Mouse (Mus musculus): ENCODE measurements around the gene Ugt2a1. TPM values are rescaled to one million over a fixed set of nuclear protein-coding genes. Genes with fewer than 3 reads are reported as not detected.

Gene Ugt2a1
- total and polyA plus RNA-seq, 3 experiments, result not detected

GRCm38 (mm10) chr5:87457701-87458100, 33.0 kb downstream of the Ugt2a1 start:
- H3K79me2 ChIP-seq (replicated peaks; ENCODE audit: control insufficient read depth, extremely low read depth, insufficient read depth, poor library complexity, severe bottlenecking), result no peaks in the 10 kb centered on the region
- H3K9me3 ChIP-seq (replicated peaks; ENCODE audit: low read length), result no peaks in the 10 kb centered on the region
- no peak overlapping the region for H3K9ac ChIP-seq (ENCODE audit: insufficient read depth, low read depth)
- no peaks in the 10 kb centered on the region for H3K4me1 ChIP-seq (ENCODE audit: control insufficient read depth in 1 of 2, insufficient read depth in 2 of 2)
- H3K36me3 ChIP-seq (replicated peaks in 1 of 2; ENCODE audit: control insufficient read depth in 1 of 2, insufficient read depth in 1 of 2, low read length in 1 of 2), result no peaks in the 10 kb centered on the region
- H3K27me3 ChIP-seq (replicated peaks), result no peaks in the 10 kb centered on the region
- H3K4me3 ChIP-seq (replicated peaks in 1 of 3; ENCODE audit: low read depth in 2 of 3, low read length in 2 of 3, poor library complexity in 1 of 3), result no peak overlapping the region
- dilution Hi-C loops (cut with MboI; ENCODE audit: extremely low pct_ligation_motif_present, extremely low pct_unique_long_range_greater_than_20kb, low sequenced_read_pairs) (no loop called here), in situ Hi-C loops (cut with MboI; ENCODE audit: low pct_ligation_motif_present, low pct_unique_long_range_greater_than_20kb, low sequenced_read_pairs) (no loop called here)
- H3K27ac ChIP-seq (ENCODE audit: insufficient read depth, low read depth), result no peak overlapping the region
- no peak overlapping the region for H3K4me2 ChIP-seq (ENCODE audit: insufficient read depth, low read depth, poor library complexity, severe bottlenecking)
- DNase-seq (ENCODE audit: extremely low read depth), result no peak
- TF ChIP-seq IRF4 (IDR thresholded peaks at IDR 0.05; ENCODE audit: low read depth, low read length) (no peak), ZC3H11A (IDR thresholded peaks at IDR 0.05; ENCODE audit: low read depth, low read length) (no peak), TCF12 (IDR thresholded peaks at IDR 0.05; ENCODE audit: low read depth, low read length) (no peak), ZKSCAN1 (IDR thresholded peaks at IDR 0.05; ENCODE audit: borderline replicate concordance, low read depth, low read length) (no peak), CTCF (conservative IDR thresholded peaks at IDR 0.05 in 1 of 2, IDR thresholded peaks at IDR 0.05 in 1 of 2; ENCODE audit: low read depth in 2 of 2, low read length in 2 of 2) (no peak), JUN (IDR thresholded peaks at IDR 0.05; ENCODE audit: insufficient read depth, low read depth, low read length) (no peak), UBTF (IDR thresholded peaks at IDR 0.05; ENCODE audit: low read depth, low read length) (no peak), ZNF384 (IDR thresholded peaks at IDR 0.05; ENCODE audit: low read depth, low read length) (no peak), EP300 (IDR thresholded peaks at IDR 0.05; ENCODE audit: low read length) (no peak), JUND (conservative IDR thresholded peaks at IDR 0.05; ENCODE audit: low read depth, low read length) (no peak), CHD2 (IDR thresholded peaks at IDR 0.05; ENCODE audit: low read length) (no peak), ZMIZ1 (IDR thresholded peaks at IDR 0.05; ENCODE audit: low read depth, low read length) (no peak), HCFC1 (IDR thresholded peaks at IDR 0.05; ENCODE audit: low read depth, low read length) (no peak), POLR2AphosphoS2 (IDR thresholded peaks at IDR 0.05; ENCODE audit: low read depth, low read length) (no peak), NRF1 (IDR thresholded peaks at IDR 0.05; ENCODE audit: low read depth, low read length) (no peak), ETS1 (conservative IDR thresholded peaks at IDR 0.05; ENCODE audit: low read depth, low read length) (no peak), SIN3A (IDR thresholded peaks at IDR 0.05; ENCODE audit: low read length) (no peak)

GRCm38 (mm10) chr5:87456216-87456850, 34.3 kb downstream of the Ugt2a1 start:
- Histone ChIP-seq H3K4me3 (replicated peaks in 1 of 3; ENCODE audit: low read depth in 2 of 3, low read length in 2 of 3, poor library complexity in 1 of 3) (no peak overlapping the region), H3K4me1 (ENCODE audit: control insufficient read depth in 1 of 2, insufficient read depth in 2 of 2) (no peaks in the 10 kb centered on the region), H3K27ac (ENCODE audit: insufficient read depth, low read depth) (no peak overlapping the region), H3K9me3 (replicated peaks; ENCODE audit: low read length) (no peaks in the 10 kb centered on the region), H3K4me2 (ENCODE audit: insufficient read depth, low read depth, poor library complexity, severe bottlenecking) (no peak overlapping the region), H3K9ac (ENCODE audit: insufficient read depth, low read depth) (no peak overlapping the region), H3K27me3 (replicated peaks) (no peaks in the 10 kb centered on the region), H3K79me2 (replicated peaks; ENCODE audit: control insufficient read depth, extremely low read depth, insufficient read depth, poor library complexity, severe bottlenecking) (no peaks in the 10 kb centered on the region), H3K36me3 (replicated peaks in 1 of 2; ENCODE audit: control insufficient read depth in 1 of 2, insufficient read depth in 1 of 2, low read length in 1 of 2) (no peaks in the 10 kb centered on the region)
- in situ Hi-C loops (cut with MboI; ENCODE audit: low pct_ligation_motif_present, low pct_unique_long_range_greater_than_20kb, low sequenced_read_pairs), result no loop called here
- TF ChIP-seq JUND (conservative IDR thresholded peaks at IDR 0.05; ENCODE audit: low read depth, low read length) (no peak), TBP (conservative IDR thresholded peaks at IDR 0.05; ENCODE audit: low read depth, low read length) (no peak), BHLHE40 (IDR thresholded peaks at IDR 0.05; ENCODE audit: low read depth, low read length) (no peak), NELFE (IDR thresholded peaks at IDR 0.05; ENCODE audit: low read depth, low read length) (no peak), NRF1 (IDR thresholded peaks at IDR 0.05; ENCODE audit: low read depth, low read length) (no peak), POLR2A (IDR thresholded peaks at IDR 0.05; ENCODE audit: low read depth, low read length) (no peak), ZKSCAN1 (IDR thresholded peaks at IDR 0.05; ENCODE audit: borderline replicate concordance, low read depth, low read length) (no peak), MYC (IDR thresholded peaks at IDR 0.05; ENCODE audit: low read depth, low read length) (no peak), CHD1 (IDR thresholded peaks at IDR 0.05; ENCODE audit: low read depth, low read length) (no peak), SMC3 (IDR thresholded peaks at IDR 0.05; ENCODE audit: low read depth, low read length) (no peak), CHD2 (IDR thresholded peaks at IDR 0.05; ENCODE audit: low read length) (no peak), KAT2A (IDR thresholded peaks at IDR 0.05; ENCODE audit: insufficient replicate concordance, low read length) (no peak), ZC3H11A (IDR thresholded peaks at IDR 0.05; ENCODE audit: low read depth, low read length) (no peak), MXI1 (IDR thresholded peaks at IDR 0.05; ENCODE audit: low read depth, low read length) (no peak), ZMIZ1 (IDR thresholded peaks at IDR 0.05; ENCODE audit: low read depth, low read length) (no peak), MEF2A (IDR thresholded peaks at IDR 0.05; ENCODE audit: borderline replicate concordance, low read depth, low read length) (no peak), MAZ (IDR thresholded peaks at IDR 0.05; ENCODE audit: low read depth, low read length) (no peak)
- dilution Hi-C loops (cut with MboI; ENCODE audit: extremely low pct_ligation_motif_present, extremely low pct_unique_long_range_greater_than_20kb, low sequenced_read_pairs), result no loop called here
- DNase-seq (ENCODE audit: extremely low read depth), result no peak

Measured in CH12.LX (cell line).